Mouse (Mus musculus) midbrain, postnatal 0 days (tissue): Measurements from ENCODE around the gene Tmem223. TPM values are rescaled to one million over a fixed set of nuclear protein-coding genes. Genes with fewer than 3 reads are reported as not detected.
A peak's percentile ranks its signal among the peaks of the same experiment; 100 is the strongest.

Source experiments
- ATAC-seq: fragments of 200-750 bp; cut with Nextera tagmentation; 2 replicates; pipeline ENCODE4 v1.8.0; 2017; ENCODE audit warnings: moderate number of reproducible peaks, mild to moderate bottlenecking, moderate TSS enrichment, moderate library complexity; ENCODE audit not compliant: low FRiP score
- DNase-seq: peaks from one replicate; pipeline ENCODE4 v3.0.0-alpha.2; 2015; ENCODE audit warnings: low spot score
- H3K27ac ChIP-seq: fragments of 300-500 bp; sonication (generic); 2 replicates; pipeline ENCODE4 v1.5.1; 2014; ENCODE audit warnings: low read depth, mild to moderate bottlenecking, low read length, mixed read lengths
- H3K27me3 ChIP-seq: fragments of 300-500 bp; sonication (generic); 2 replicates; pipeline ENCODE4 v1.6.1; 2014; ENCODE audit warnings: low read length, control low read depth, mixed read lengths; ENCODE audit not compliant: insufficient read depth
- H3K36me3 ChIP-seq: fragments of 300-500 bp; sonication (generic); 2 replicates; pipeline ENCODE4 v1.6.1; 2014; ENCODE audit warnings: low read length, control low read depth, mixed read lengths; ENCODE audit not compliant: insufficient read depth
- H3K4me1 ChIP-seq: fragments of 300-500 bp; sonication (generic); 2 replicates; pipeline ENCODE4 v1.6.1; 2014; ENCODE audit warnings: mild to moderate bottlenecking, control low read depth, antibody characterized with exemption, low read length, mixed read lengths; ENCODE audit not compliant: insufficient read depth
- H3K4me2 ChIP-seq: fragments of 300-500 bp; sonication (generic); 2 replicates; pipeline ENCODE4 v1.6.1; 2014; ENCODE audit warnings: low read depth, mild to moderate bottlenecking, low read length, mixed read lengths; ENCODE audit not compliant: poor library complexity, severe bottlenecking
- H3K4me3 ChIP-seq: fragments of 300-500 bp; sonication (generic); 2 replicates; pipeline ENCODE4 v1.5.1; 2014; ENCODE audit warnings: low read depth, mild to moderate bottlenecking, low read length, moderate library complexity
- H3K9ac ChIP-seq: fragments of 300-500 bp; sonication (generic); replicated peaks from 2 replicates; pipeline ENCODE4 v1.6.1; 2014; ENCODE audit warnings: mild to moderate bottlenecking, low read length, moderate library complexity, mixed read lengths; ENCODE audit not compliant: poor library complexity, severe bottlenecking
- H3K9me3 ChIP-seq: fragments of 300-500 bp; sonication (generic); 2 replicates; pipeline ENCODE4 v1.6.1; 2016; ENCODE audit warnings: low read length, control low read depth
- CTCF ChIP-seq: IDR thresholded peaks from 2 replicates; pipeline ENCODE4 v1.5.1; 2016; ENCODE audit warnings: antibody characterized with exemption, mild to moderate bottlenecking
- WGBS: fragments of 180-500 bp; shearing (Covaris S2); extraction: QIAGEN DNeasy Blood & Tissue Kit; methylation state at CpG from one replicate; pipeline ENCODE4 v1.1.7; 2014; 5-methylcytosine and 5-hydroxymethylcytosine counted together
- polyA plus RNA-seq: library from polyadenylated mRNA; unstranded; fragments of >200 nt; fragmentation: Nextera tagmentation; extraction: Ambion mirVana; gene quantifications from 2 replicates; pipeline ENCODE4 v1.2.1, GENCODE M21; 2015
- total RNA-seq: library from RNA; depleted of rRNA; stranded (reverse); fragments of >200 nt; gene quantifications from 2 replicates; pipeline ENCODE4 v1.2.3, GENCODE M21; 2014

Tmem223 gene
- total and polyA plus RNA-seq, 2 experiments from 2014 or later, result 202 to 320 TPM

- H3K27ac ChIP-seq, result no peak overlapping the region
- peaks cover 9% of the 10 kb centered on the region; the same call in 1 of the 2 replicates for H3K36me3 ChIP-seq
- peak overlapping the region; percentile 56 for H3K4me3 ChIP-seq
- H3K4me1 ChIP-seq, result no peaks in the 10 kb centered on the region
- H3K9me3 ChIP-seq, result no peaks in the 10 kb centered on the region
- no peak for ATAC-seq
- H3K4me2 ChIP-seq, result peak overlapping the region; percentile 97
- TF ChIP-seq CTCF, result no peak
- 57% methylated on average over 6 of the region's 6 CpGs for WGBS
- H3K9ac ChIP-seq, result peak overlapping the region; percentile 79; the same call in 1 of the 2 replicates
- H3K27me3 ChIP-seq, result no peaks in the 10 kb centered on the region
- no peak for DNase-seq
These were observed 2.6 kb downstream of the Tmem223 start for GRCm38 (mm10) chr19:8773409-8773808.

DNA sequence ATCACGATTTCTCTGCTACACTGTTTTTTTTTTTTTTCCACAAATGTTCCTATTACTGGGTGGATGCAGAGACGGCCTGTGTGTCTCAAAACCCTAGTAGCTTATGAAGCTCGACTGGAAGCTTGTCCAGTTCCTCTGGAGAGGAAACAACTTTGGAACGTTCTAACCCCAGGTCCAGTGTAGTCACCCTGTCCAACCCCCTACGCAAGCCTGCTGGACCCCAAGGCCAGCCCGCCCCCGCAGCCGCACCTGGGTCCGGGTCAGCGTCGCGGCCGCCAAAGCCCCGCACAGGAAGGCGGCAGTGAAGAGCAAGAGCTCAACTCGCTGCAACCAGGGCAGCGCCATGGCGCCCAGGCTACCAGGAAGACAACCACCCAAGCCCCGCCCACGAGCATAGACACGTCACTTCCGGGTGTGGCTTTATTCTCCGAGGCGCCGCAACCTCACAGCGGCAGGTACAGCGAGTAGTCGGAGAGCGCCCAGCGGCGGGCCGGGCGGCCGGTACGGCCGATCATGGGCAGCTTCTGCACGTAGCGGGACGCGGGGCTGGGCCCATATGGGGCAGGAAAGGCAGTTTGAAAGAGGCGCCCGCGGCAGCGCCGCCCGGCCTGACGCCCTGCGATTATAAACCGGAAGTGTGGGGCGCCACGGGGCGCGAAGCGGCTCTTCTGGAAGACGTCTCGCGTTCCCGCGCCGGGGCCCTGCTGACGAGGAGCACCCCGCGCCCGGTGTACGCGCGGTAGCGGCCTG, 3.5 kb downstream of the Tmem223 start, which contains the start of gene Tmem179b:
Gene Tmem179b, minus strand, starts transcription at position 382 of the 750 bp plus-strand sequence.
- Histone ChIP-seq H3K4me1 (no peaks in the 10 kb centered on the region), H3K27ac (peak within 1 kb of the TSS; percentile 96), H3K9me3 (no peaks in the 10 kb centered on the region), H3K9ac (peak within 1 kb of the TSS; percentile 79), H3K36me3 (peaks cover 1% of the 10 kb centered on the region; the same call in 1 of the 2 replicates), H3K4me3 (peak within 1 kb of the TSS; percentile 56), H3K4me2 (peak within 1 kb of the TSS; percentile 97), H3K27me3 (no peaks in the 10 kb centered on the region)
- DNase-seq (peak; percentile 96), ATAC-seq (peak; percentile 90)
- TF ChIP-seq CTCF, result peak; percentile 2
- under 1% methylated on average over 67 of the region's 68 CpGs for WGBS

DNA sequence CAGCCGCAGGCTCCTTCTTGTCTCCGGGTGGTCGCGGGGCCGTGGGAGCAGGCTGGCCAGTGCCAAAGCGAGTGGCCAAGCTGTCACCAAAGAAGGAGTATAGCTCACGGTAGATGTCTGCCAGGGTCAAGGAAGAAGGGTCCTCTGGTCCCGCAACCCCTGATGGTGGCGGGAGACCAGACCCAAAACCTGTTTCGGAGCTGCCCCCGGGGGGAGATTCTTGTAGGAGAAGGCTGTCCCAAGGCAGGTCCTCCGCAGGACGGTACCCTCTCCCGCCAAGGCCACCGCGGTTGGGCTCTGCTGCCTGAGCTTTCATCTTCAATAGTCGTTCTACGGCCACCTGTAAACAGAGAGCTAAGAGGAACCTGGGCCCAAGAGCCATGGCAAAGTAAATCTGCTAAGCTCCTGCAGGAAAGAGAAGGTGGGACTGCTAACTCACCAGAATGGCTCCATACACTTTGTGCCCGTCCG, 4.2 kb downstream of the Tmem223 start:
- peak overlapping the region; percentile 97 for H3K4me2 ChIP-seq
- H3K4me1 ChIP-seq, result no peaks in the 10 kb centered on the region
- no peaks in the 10 kb centered on the region for H3K9me3 ChIP-seq
- peak overlapping the region; percentile 56 for H3K4me3 ChIP-seq
- H3K27ac ChIP-seq, result peak overlapping the region; percentile 96
- H3K27me3 ChIP-seq, result no peaks in the 10 kb centered on the region
- 4% methylated on average over 20 of the region's 20 CpGs for WGBS
- TF ChIP-seq CTCF, result 0 out of 2 replicates have a peak, but pooled peaks have one; percentile 2
- ATAC-seq (peak; percentile 21), DNase-seq (no peak)
- peak overlapping the region; percentile 79 for H3K9ac ChIP-seq
- no peaks in the 10 kb centered on the region; the same call in 1 of the 2 replicates for H3K36me3 ChIP-seq

DNA sequence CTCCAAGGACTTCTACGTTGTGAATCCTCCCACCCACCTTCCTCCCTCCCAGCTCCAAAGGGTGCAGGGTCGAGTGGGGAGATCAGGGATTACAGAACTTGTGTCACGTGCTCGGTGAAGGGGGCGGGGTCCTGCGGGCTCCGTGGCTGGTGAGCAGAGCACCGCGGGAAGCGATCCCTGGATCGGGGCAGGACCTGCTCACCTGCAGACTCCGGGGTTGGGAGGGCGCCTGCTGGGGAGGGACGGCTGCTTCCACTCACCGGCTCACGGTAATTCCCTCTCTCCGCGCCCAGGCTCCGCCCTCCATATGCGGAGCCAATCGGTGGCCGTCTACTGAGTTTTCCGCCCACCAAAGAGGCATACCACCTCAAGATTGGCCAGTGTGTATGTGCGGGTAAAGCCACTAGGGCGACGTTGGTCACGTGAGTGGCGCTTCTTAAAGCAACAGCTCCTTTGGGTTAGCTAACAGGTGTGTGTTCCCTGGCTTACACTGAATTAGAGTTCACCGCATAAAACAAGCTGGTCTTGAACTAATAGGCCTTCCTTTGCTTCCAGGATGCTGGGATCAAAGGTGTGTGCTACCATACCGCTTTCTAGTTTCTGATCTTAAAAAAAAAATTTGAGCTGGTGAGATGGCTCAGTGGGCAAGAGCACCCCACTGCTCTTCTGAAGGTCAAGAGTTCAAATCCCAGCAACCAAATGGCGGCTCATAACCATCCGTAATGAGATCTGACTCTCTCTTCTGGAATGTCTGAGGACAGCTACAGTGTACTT, 15.4 kb downstream of the Tmem223 start, which contains the start of gene Taf6l:
Gene Taf6l, minus strand, starts transcription at position 410 of the 774 bp plus-strand sequence.
- Histone ChIP-seq H3K4me2 (peak within 1 kb of the TSS; percentile 66), H3K27ac (peak within 1 kb of the TSS; percentile 77), H3K36me3 (peaks cover 18% of the 10 kb centered on the region), H3K9ac (peak within 1 kb of the TSS; percentile 65), H3K27me3 (no peaks in the 10 kb centered on the region), H3K4me3 (peak within 1 kb of the TSS; percentile 70), H3K9me3 (no peaks in the 10 kb centered on the region), H3K4me1 (no peaks in the 10 kb centered on the region)
- TF ChIP-seq CTCF, result peak; percentile 66
- DNase-seq (peak; percentile 97), ATAC-seq (peak; percentile 99)
- 1% methylated on average over 31 of the region's 32 CpGs for WGBS

GRCm38 (mm10) chr19:8788521-8788920, 17.7 kb downstream of the Tmem223 start:
- 13% methylated on average over 3 of the region's 3 CpGs for WGBS
- Histone ChIP-seq H3K9me3 (no peaks in the 10 kb centered on the region), H3K9ac (no peak overlapping the region), H3K36me3 (peaks cover 6% of the 10 kb centered on the region), H3K27me3 (no peaks in the 10 kb centered on the region), H3K4me1 (no peaks in the 10 kb centered on the region), H3K27ac (no peak overlapping the region; the same call in 1 of the 2 replicates), H3K4me2 (no peak overlapping the region), H3K4me3 (no peak overlapping the region)
- TF ChIP-seq CTCF, result no peak
- DNase-seq, result peak; percentile 51
- ATAC-seq, result no peak
